Mouse (Mus musculus) limb, embryonic 15.5 days (tissue): Measurements from ENCODE around the gene Adam12. TPM values are rescaled to one million over a fixed set of nuclear protein-coding genes. Genes with fewer than 3 reads are reported as not detected.

Experiments used
- ATAC-seq: fragments of 200-750 bp; cut with Nextera tagmentation; 2 replicates; pipeline ENCODE4 v1.8.0; 2017; ENCODE audit warnings: low read depth, moderate TSS enrichment; ENCODE audit not compliant: insufficient number of reproducible peaks, low FRiP score, low TSS enrichment
- H3K27ac ChIP-seq: fragments of 300-500 bp; sonication (generic); 2 replicates; pipeline ENCODE4 v1.5.1; 2015; ENCODE audit warnings: moderate library complexity, mild to moderate bottlenecking, inconsistent platforms
- H3K27me3 ChIP-seq: fragments of 300-500 bp; sonication (generic); 2 replicates; pipeline ENCODE4 v1.6.1; 2015; ENCODE audit warnings: inconsistent platforms
- H3K36me3 ChIP-seq: fragments of 300-500 bp; sonication (generic); 2 replicates; pipeline ENCODE4 v1.6.1; 2015; ENCODE audit warnings: inconsistent platforms
- H3K4me1 ChIP-seq: fragments of 300-500 bp; sonication (generic); 2 replicates; pipeline ENCODE4 v1.6.1; 2015; ENCODE audit warnings: inconsistent platforms
- H3K4me2 ChIP-seq: fragments of 300-500 bp; sonication (generic); 2 replicates; pipeline ENCODE4 v1.6.1; 2015; ENCODE audit warnings: mild to moderate bottlenecking, inconsistent platforms
- H3K4me3 ChIP-seq: fragments of 300-500 bp; sonication (generic); 2 replicates; pipeline ENCODE4 v1.5.1; 2015; ENCODE audit warnings: mild to moderate bottlenecking, inconsistent platforms
- H3K9ac ChIP-seq: fragments of 300-500 bp; sonication (generic); 2 replicates; pipeline ENCODE4 v1.6.1; 2015; ENCODE audit warnings: inconsistent platforms
- H3K9me3 ChIP-seq: fragments of 300-500 bp; sonication (generic); 2 replicates; pipeline ENCODE4 v1.6.1; 2016; ENCODE audit warnings: inconsistent platforms
- WGBS: fragments of 180-500 bp; shearing (Covaris S2); methylation state at CpG from one replicate; pipeline ENCODE4 v1.1.7; 2015; 5-methylcytosine and 5-hydroxymethylcytosine counted together
- polyA plus RNA-seq: library from polyadenylated mRNA; unstranded; fragments of >200 nt; fragmentation: Nextera tagmentation; extraction: Ambion mirVana; gene quantifications from 2 replicates; pipeline ENCODE4 v1.2.1, GENCODE M21; 2015

Adam12 gene
- polyA plus RNA-seq, 1 experiment from 2014 or later: 8.1 TPM

- Histone ChIP-seq H3K4me1 (peaks cover 15% of the 10 kb centered on the region), H3K4me2 (no peak overlapping the region), H3K36me3 (no peaks in the 10 kb centered on the region), H3K27ac (peak overlapping the region; percentile 33; the same call in 1 of the 2 replicates), H3K9me3 (no peaks in the 10 kb centered on the region), H3K4me3 (no peak overlapping the region), H3K27me3 (no peaks in the 10 kb centered on the region), H3K9ac (no peak overlapping the region)
- ATAC-seq: 0 out of 2 replicates have a peak, but pooled peaks have one; percentile 40
- 22% methylated on average over 2 of the region's 2 CpGs for WGBS
Measured at GRCm38 (mm10) chr7:134093871-134094270, 138.1 kb downstream of the Adam12 start.

- Histone ChIP-seq H3K9me3 (no peaks in the 10 kb centered on the region), H3K36me3 (no peaks in the 10 kb centered on the region), H3K27ac (no peak overlapping the region), H3K27me3 (no peaks in the 10 kb centered on the region), H3K4me2 (no peak overlapping the region), H3K9ac (no peak overlapping the region), H3K4me3 (no peak overlapping the region), H3K4me1 (peaks cover 15% of the 10 kb centered on the region)
- WGBS: 44% methylated on average over 3 of the region's 3 CpGs
- ATAC-seq: no peak
Measured at GRCm38 (mm10) chr7:134090764-134091163, 141.2 kb downstream of the Adam12 start.

- 95% methylated on average over 9 of the region's 9 CpGs for WGBS
- Histone ChIP-seq H3K4me1 (peaks cover 15% of the 10 kb centered on the region), H3K27me3 (no peaks in the 10 kb centered on the region), H3K9ac (no peak overlapping the region), H3K4me2 (no peak overlapping the region), H3K36me3 (no peaks in the 10 kb centered on the region), H3K4me3 (no peak overlapping the region), H3K27ac (no peak overlapping the region), H3K9me3 (no peaks in the 10 kb centered on the region)
- no peak for ATAC-seq
Measured at GRCm38 (mm10) chr7:134090256-134090655, 141.7 kb downstream of the Adam12 start.

GRCm38 (mm10) chr7:134088548-134089347 lies 143.2 kb downstream of the Adam12 start:
- no peaks in the 10 kb centered on the region for H3K9me3 ChIP-seq
- WGBS: 76% methylated on average over 14 of the region's 14 CpGs
- H3K36me3 ChIP-seq: no peaks in the 10 kb centered on the region
- no peaks in the 10 kb centered on the region for H3K27me3 ChIP-seq
- peaks cover 8% of the 10 kb centered on the region for H3K4me1 ChIP-seq
- H3K4me3 ChIP-seq: no peak overlapping the region
- H3K9ac ChIP-seq: no peak overlapping the region
- H3K4me2 ChIP-seq: no peak overlapping the region
- ATAC-seq: no peak
- H3K27ac ChIP-seq: no peak overlapping the region

- Histone ChIP-seq H3K4me2 (no peak overlapping the region), H3K9ac (no peak overlapping the region), H3K4me3 (no peak overlapping the region), H3K27ac (no peak overlapping the region), H3K4me1 (no peaks in the 10 kb centered on the region), H3K27me3 (no peaks in the 10 kb centered on the region), H3K9me3 (no peaks in the 10 kb centered on the region), H3K36me3 (no peaks in the 10 kb centered on the region)
- WGBS: 70% methylated on average over 2 of the region's 2 CpGs
- ATAC-seq: no peak
Measured at GRCm38 (mm10) chr7:134085396-134085795, 146.6 kb downstream of the Adam12 start.

GRCm38 (mm10) chr7:134084926-134085325 lies 147.0 kb downstream of the Adam12 start:
- Histone ChIP-seq H3K4me1 (no peaks in the 10 kb centered on the region), H3K27me3 (no peaks in the 10 kb centered on the region), H3K9ac (no peak overlapping the region), H3K4me2 (no peak overlapping the region), H3K4me3 (no peak overlapping the region), H3K27ac (no peak overlapping the region), H3K36me3 (no peaks in the 10 kb centered on the region), H3K9me3 (no peaks in the 10 kb centered on the region)
- no peak for ATAC-seq

GRCm38 (mm10) chr7:134081307-134082072 lies 150.5 kb downstream of the Adam12 start:
- Histone ChIP-seq H3K27ac (no peak overlapping the region), H3K9ac (no peak overlapping the region), H3K36me3 (no peaks in the 10 kb centered on the region), H3K9me3 (no peaks in the 10 kb centered on the region), H3K4me1 (no peaks in the 10 kb centered on the region), H3K4me2 (no peak overlapping the region), H3K4me3 (no peak overlapping the region), H3K27me3 (no peaks in the 10 kb centered on the region)
- WGBS: 51% methylated on average over 8 of the region's 8 CpGs
- no peak for ATAC-seq

GRCm38 (mm10) chr7:134079980-134080725 lies 151.8 kb downstream of the Adam12 start:
- Histone ChIP-seq H3K4me3 (no peak overlapping the region), H3K4me1 (no peaks in the 10 kb centered on the region), H3K9ac (no peak overlapping the region), H3K36me3 (no peaks in the 10 kb centered on the region), H3K27ac (no peak overlapping the region), H3K27me3 (no peaks in the 10 kb centered on the region), H3K9me3 (no peaks in the 10 kb centered on the region), H3K4me2 (no peak overlapping the region)
- WGBS: 72% methylated on average over 17 of the region's 17 CpGs
- 0 out of 2 replicates have a peak, but pooled peaks have one; percentile 4 for ATAC-seq

GRCm38 (mm10) chr7:134077684-134078083 lies 154.3 kb downstream of the Adam12 start:
- Histone ChIP-seq H3K27ac (no peak overlapping the region), H3K9ac (no peak overlapping the region), H3K4me3 (no peak overlapping the region), H3K36me3 (no peaks in the 10 kb centered on the region), H3K4me2 (no peak overlapping the region), H3K27me3 (no peaks in the 10 kb centered on the region), H3K9me3 (no peaks in the 10 kb centered on the region), H3K4me1 (no peaks in the 10 kb centered on the region)
- 89% methylated on average over 4 of the region's 4 CpGs for WGBS
- ATAC-seq: no peak

- no peak overlapping the region for H3K4me3 ChIP-seq
- H3K9me3 ChIP-seq: no peaks in the 10 kb centered on the region
- no peak overlapping the region for H3K27ac ChIP-seq
- no peak overlapping the region for H3K4me2 ChIP-seq
- no peaks in the 10 kb centered on the region for H3K27me3 ChIP-seq
- 0 out of 2 replicates have a peak, but pooled peaks cover 2% of the 10 kb centered on the region for H3K4me1 ChIP-seq
- WGBS: 52% methylated on average over 5 of the region's 5 CpGs
- no peak for ATAC-seq
- no peaks in the 10 kb centered on the region for H3K36me3 ChIP-seq
- no peak overlapping the region for H3K9ac ChIP-seq
Measured at GRCm38 (mm10) chr7:134073011-134073410, 158.9 kb downstream of the Adam12 start.

- Histone ChIP-seq H3K4me1 (0 out of 2 replicates have a peak, but pooled peaks cover 2% of the 10 kb centered on the region), H3K27me3 (no peaks in the 10 kb centered on the region), H3K9me3 (no peaks in the 10 kb centered on the region), H3K9ac (no peak overlapping the region), H3K4me2 (no peak overlapping the region), H3K36me3 (no peaks in the 10 kb centered on the region), H3K4me3 (no peak overlapping the region), H3K27ac (no peak overlapping the region)
- WGBS: 83% methylated on average over 11 of the region's 11 CpGs
- ATAC-seq: no peak
Measured at GRCm38 (mm10) chr7:134071153-134071885, 160.6 kb downstream of the Adam12 start.
